Comparison of ENCODE assay signal across 8 mouse cellular contexts in genomic region chr10:85651706-85652105, GRCm38 (mm10).
DNase-seq lines count a peak whose midpoint lies in the region; ATAC-seq and TF ChIP-seq lines count a peak whose summit lies in the region.

No protein-coding gene starts in this region.

- peaks cover 8 to 43% of the 10 kb centered on the region in 2 experiments for H3K4me1 ChIP-seq in CH12.LX (ENCODE audit: control insufficient read depth in 1 of 2, insufficient read depth in 2 of 2)
- H3K4me1 ChIP-seq in embryonic facial prominence, embryonic 11.5 days (ENCODE audit: control insufficient read depth, insufficient read depth, low read length): no peaks in the 10 kb centered on the region
- H3K4me1 ChIP-seq in heart, postnatal 0 days (ENCODE audit: control insufficient read depth, insufficient read depth): no peaks in the 10 kb centered on the region
- no peaks in the 10 kb centered on the region for H3K4me1 ChIP-seq in liver, embryonic 13.5 days (replicated peaks)
- peaks cover 6% of the 10 kb centered on the region; the same call in 1 of the 2 replicates for H3K4me1 ChIP-seq in neural tube, embryonic 15.5 days

- DNase-seq in CH12.LX (ENCODE audit: extremely low read depth): peak; percentile 71
- DNase-seq in adrenal gland, postnatal 14 days: peak; percentile 68
- peak; percentile 82 for DNase-seq in embryonic facial prominence, embryonic 11.5 days (ENCODE audit: low spot score)
- peak; percentile 58 for DNase-seq in heart, postnatal 0 days (ENCODE audit: low spot score)
- DNase-seq in kidney, postnatal 14 days: peak; percentile 51
- peak; percentile 5 for DNase-seq in liver, embryonic 13.5 days
- peak; percentile 25 for DNase-seq in yolk sac, embryonic 10.5 days (ENCODE audit: low spot score)

- TF ChIP-seq EP300 in CH12.LX (IDR thresholded peaks at IDR 0.05; ENCODE audit: low read length): no peak
- no peak for TF ChIP-seq EP300 in heart, postnatal 0 days (IDR thresholded peaks at IDR 0.05; ENCODE audit: low read depth)

- TF ChIP-seq POLR2A in CH12.LX (IDR thresholded peaks at IDR 0.05; ENCODE audit: low read depth, low read length): no peak

- peaks cover 0 to 49% of the 10 kb centered on the region in 2 experiments for H3K36me3 ChIP-seq in CH12.LX (replicated peaks in 1 of 2; ENCODE audit: control insufficient read depth in 1 of 2, insufficient read depth in 1 of 2, low read length in 1 of 2)
- no peaks in the 10 kb centered on the region for H3K36me3 ChIP-seq in embryonic facial prominence, embryonic 11.5 days (replicated peaks; ENCODE audit: control insufficient read depth, insufficient read depth, low read depth, low read length)
- H3K36me3 ChIP-seq in heart, postnatal 0 days (replicated peaks; ENCODE audit: control insufficient read depth, insufficient read depth, low read length): no peaks in the 10 kb centered on the region
- H3K36me3 ChIP-seq in liver, embryonic 13.5 days: no peaks in the 10 kb centered on the region
- peaks cover 5% of the 10 kb centered on the region for H3K36me3 ChIP-seq in neural tube, embryonic 15.5 days

- no peak overlapping the region for H3K4me2 ChIP-seq in CH12.LX (ENCODE audit: insufficient read depth, low read depth, poor library complexity, severe bottlenecking)
- H3K4me2 ChIP-seq in embryonic facial prominence, embryonic 11.5 days (ENCODE audit: low read depth, low read length): no peak overlapping the region
- H3K4me2 ChIP-seq in heart, postnatal 0 days (ENCODE audit: low read depth, low read length): no peak overlapping the region
- H3K4me2 ChIP-seq in liver, embryonic 13.5 days: no peak overlapping the region
- no peak overlapping the region for H3K4me2 ChIP-seq in neural tube, embryonic 15.5 days

- H3K27ac ChIP-seq in CH12.LX (ENCODE audit: insufficient read depth, low read depth): no peak overlapping the region
- no peak overlapping the region for H3K27ac ChIP-seq in embryonic facial prominence, embryonic 11.5 days (replicated peaks; ENCODE audit: low read depth, low read length)
- no peak overlapping the region for H3K27ac ChIP-seq in heart, postnatal 0 days (ENCODE audit: low read depth)
- H3K27ac ChIP-seq in liver, embryonic 13.5 days: no peak overlapping the region
- no peak overlapping the region for H3K27ac ChIP-seq in neural tube, embryonic 15.5 days (replicated peaks)

- in situ Hi-C loops in CH12.LX (cut with MboI; ENCODE audit: low pct_ligation_motif_present, low pct_unique_long_range_greater_than_20kb, low sequenced_read_pairs): loop anchor here (5.0 kb wide), 1 partner anchor 429 kb away; no protein-coding TSS in a partner anchor

- dilution Hi-C loops in CH12.LX (cut with MboI; ENCODE audit: extremely low pct_ligation_motif_present, extremely low pct_unique_long_range_greater_than_20kb, low sequenced_read_pairs): no loop called here

- H3K79me2 ChIP-seq in CH12.LX (replicated peaks; ENCODE audit: control insufficient read depth, extremely low read depth, insufficient read depth, poor library complexity, severe bottlenecking): no peaks in the 10 kb centered on the region

- no peak overlapping the region for H3K4me3 ChIP-seq in CH12.LX (replicated peaks in 1 of 3; ENCODE audit: low read depth in 2 of 3, low read length in 2 of 3, poor library complexity in 1 of 3)
- H3K4me3 ChIP-seq in embryonic facial prominence, embryonic 11.5 days (ENCODE audit: low read depth, low read length): no peak overlapping the region
- H3K4me3 ChIP-seq in heart, postnatal 0 days (ENCODE audit: low read depth, low read length): no peak overlapping the region
- no peak overlapping the region for H3K4me3 ChIP-seq in liver, embryonic 13.5 days (replicated peaks)
- H3K4me3 ChIP-seq in neural tube, embryonic 15.5 days (replicated peaks): no peak overlapping the region

- peak; percentile 77 for TF ChIP-seq RAD21 in CH12.LX (IDR thresholded peaks at IDR 0.05; ENCODE audit: low read depth, low read length)

- TF ChIP-seq CTCF in CH12.LX (conservative IDR thresholded peaks at IDR 0.05 in 1 of 2, IDR thresholded peaks at IDR 0.05 in 1 of 2; ENCODE audit: low read depth in 2 of 2, low read length in 2 of 2): peak; percentile 73 to 86
- TF ChIP-seq CTCF in heart, postnatal 0 days (IDR thresholded peaks at IDR 0.05; ENCODE audit: low read depth): peak; percentile 81

- H3K27me3 ChIP-seq in CH12.LX (replicated peaks): no peaks in the 10 kb centered on the region
- H3K27me3 ChIP-seq in embryonic facial prominence, embryonic 11.5 days (ENCODE audit: control insufficient read depth, insufficient read depth, low read length): no peaks in the 10 kb centered on the region
- H3K27me3 ChIP-seq in heart, postnatal 0 days (ENCODE audit: control insufficient read depth, insufficient read depth, low read length): no peaks in the 10 kb centered on the region
- no peaks in the 10 kb centered on the region for H3K27me3 ChIP-seq in liver, embryonic 13.5 days
- no peaks in the 10 kb centered on the region for H3K27me3 ChIP-seq in neural tube, embryonic 15.5 days (replicated peaks)

- no peaks in the 10 kb centered on the region for H3K9me3 ChIP-seq in CH12.LX (replicated peaks; ENCODE audit: low read length)
- no peaks in the 10 kb centered on the region for H3K9me3 ChIP-seq in embryonic facial prominence, embryonic 11.5 days (replicated peaks; ENCODE audit: control insufficient read depth, low read length)
- H3K9me3 ChIP-seq in heart, postnatal 0 days (replicated peaks; ENCODE audit: control insufficient read depth, low read length): no peaks in the 10 kb centered on the region
- no peaks in the 10 kb centered on the region for H3K9me3 ChIP-seq in liver, embryonic 13.5 days (replicated peaks)
- H3K9me3 ChIP-seq in neural tube, embryonic 15.5 days (replicated peaks): no peaks in the 10 kb centered on the region

- ATAC-seq in embryonic facial prominence, embryonic 11.5 days (replicated peaks; ENCODE audit: insufficient number of reproducible peaks, low FRiP score, low TSS enrichment, low read depth): peak; percentile 73
- 0 out of 2 replicates have a peak, but pooled peaks have one; percentile 42 for ATAC-seq in heart, postnatal 0 days (ENCODE audit: insufficient read depth, low read depth)
- ATAC-seq in liver, embryonic 13.5 days (ENCODE audit: low read depth): no peak
- peak; percentile 71 for ATAC-seq in neural tube, embryonic 15.5 days (ENCODE audit: low FRiP score)

- WGBS in embryonic facial prominence, embryonic 11.5 days: 32% methylated on average over 7 of the region's 7 CpGs
- 32% methylated on average over 7 of the region's 7 CpGs for WGBS in heart, postnatal 0 days
- WGBS in liver, embryonic 13.5 days (ENCODE audit: insufficient replicate concordance): 27% methylated on average over 7 of the region's 7 CpGs
- 32% methylated on average over 7 of the region's 7 CpGs for WGBS in neural tube, embryonic 15.5 days

- H3K9ac ChIP-seq in CH12.LX (ENCODE audit: insufficient read depth, low read depth): no peak overlapping the region
- H3K9ac ChIP-seq in embryonic facial prominence, embryonic 11.5 days (replicated peaks; ENCODE audit: low read length): no peak overlapping the region
- H3K9ac ChIP-seq in heart, postnatal 0 days (replicated peaks; ENCODE audit: low read depth, low read length): no peak overlapping the region
- no peak overlapping the region for H3K9ac ChIP-seq in liver, embryonic 13.5 days
- no peak overlapping the region for H3K9ac ChIP-seq in neural tube, embryonic 15.5 days (replicated peaks)

TF ChIP-seq in CH12.LX, 34 proteins besides CTCF, POLR2A, EP300 and RAD21:
- TF ChIP-seq SMC3 (IDR thresholded peaks at IDR 0.05; ENCODE audit: low read depth, low read length): peak; percentile 88
- no peak for TF ChIP-seq MXI1 (IDR thresholded peaks at IDR 0.05; ENCODE audit: low read depth, low read length)
- TF ChIP-seq ZC3H11A (IDR thresholded peaks at IDR 0.05; ENCODE audit: low read depth, low read length): peak; percentile 39; the same call in 1 of the 2 replicates
- TF ChIP-seq MEF2A (IDR thresholded peaks at IDR 0.05; ENCODE audit: borderline replicate concordance, low read depth, low read length): 0 out of 2 replicates have a peak, but pooled peaks have one; percentile 21
- peak; percentile 31; the same call in 1 of the 2 replicates for TF ChIP-seq ELF1 (IDR thresholded peaks at IDR 0.05; ENCODE audit: low read depth, low read length)
- no peak for TF ChIP-seq SIN3A (IDR thresholded peaks at IDR 0.05; ENCODE audit: low read length)
- 0 out of 2 replicates have a peak, but pooled peaks have one; percentile 30 for TF ChIP-seq BHLHE40 (IDR thresholded peaks at IDR 0.05; ENCODE audit: low read depth, low read length)

Comparison
In these comparisons a context has a peak if more than half of its experiments do, and no peak if none do; other contexts are left out.
1. DNase-seq: peak in every context shown above with its lines; median percentile 82 in embryonic facial prominence, embryonic 11.5 days; 71 in CH12.LX; 68 in adrenal gland, postnatal 14 days; 58 in heart, postnatal 0 days; 51 in kidney, postnatal 14 days; 25 in yolk sac, embryonic 10.5 days; 5 in liver, embryonic 13.5 days.